31 mouse cellular contexts compared by ENCODE assay signal in the genomic region with DNA sequence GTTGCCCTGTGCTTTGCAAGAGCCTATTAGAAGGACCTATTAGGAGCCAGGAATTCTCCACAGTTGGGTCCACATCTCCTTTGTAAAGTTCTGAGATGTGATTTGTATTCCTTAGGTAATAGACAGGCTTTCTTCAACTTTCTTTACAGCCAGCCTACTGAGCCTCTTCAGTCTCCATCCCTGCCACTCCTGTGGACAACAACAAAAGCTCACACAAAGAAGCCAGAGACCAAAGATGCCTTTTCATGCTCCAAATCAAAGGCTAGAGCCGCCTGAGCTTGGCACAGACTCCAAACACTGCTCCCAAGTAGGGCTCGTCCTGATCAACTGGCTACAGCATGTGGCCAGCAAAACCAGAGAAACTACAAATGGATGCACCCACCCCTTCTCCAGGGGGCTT.
DNase-seq lines count a peak whose midpoint lies in the region; ATAC-seq lines count a peak whose summit lies in the region.
"Had no signal": no experiment of that assay in that cellular context is flagged by ENCODE, and none has a peak within 500 bp of the region (broad histone marks: within the 10 kb centered on the region; RNA-seq: fewer than 3 reads in every experiment).

No protein-coding gene starts in this region.

- H3K27ac ChIP-seq in forebrain, embryonic 10.5 days = 0 out of 2 replicates have a peak overlapping the region, but pooled peaks have one; percentile 25
- H3K27ac ChIP-seq in forebrain, embryonic 15.5 days (replicated peaks) = no peak overlapping the region
- peak overlapping the region; percentile 64 for H3K27ac ChIP-seq in midbrain, embryonic 10.5 days (replicated peaks)
- H3K27ac ChIP-seq in midbrain, embryonic 11.5 days (ENCODE audit: low read depth, low read length) = no peak overlapping the region
- H3K27ac ChIP-seq in forebrain, embryonic 14.5 days (ENCODE audit: low read depth, low read length) = no peak overlapping the region
- no peak overlapping the region for H3K27ac ChIP-seq in midbrain, embryonic 16.5 days (ENCODE audit: low read length)
- H3K27ac ChIP-seq: embryonic facial prominence, embryonic 10.5 days; embryonic facial prominence, embryonic 15.5 days; heart, adult 2 months; hindbrain, embryonic 15.5 days; intestine, embryonic 15.5 days; layer of hippocampus, adult 2 months; limb, embryonic 15.5 days; liver, embryonic 13.5 days; stomach, embryonic 15.5 days had no signal

- peaks cover 14% of the 10 kb centered on the region for H3K4me1 ChIP-seq in forebrain, embryonic 10.5 days
- no peaks in the 10 kb centered on the region for H3K4me1 ChIP-seq in forebrain, embryonic 15.5 days
- peaks cover 12% of the 10 kb centered on the region for H3K4me1 ChIP-seq in midbrain, embryonic 10.5 days
- peaks cover 5% of the 10 kb centered on the region; the same call in 1 of the 2 replicates for H3K4me1 ChIP-seq in midbrain, embryonic 11.5 days (ENCODE audit: control insufficient read depth, insufficient read depth, low read length)
- H3K4me1 ChIP-seq in forebrain, embryonic 14.5 days (ENCODE audit: control insufficient read depth, insufficient read depth, low read length) = no peaks in the 10 kb centered on the region
- H3K4me1 ChIP-seq in midbrain, embryonic 16.5 days (ENCODE audit: control insufficient read depth, insufficient read depth, low read length) = no peaks in the 10 kb centered on the region
- H3K4me1 ChIP-seq: embryonic facial prominence, embryonic 15.5 days; heart, embryonic 12.5 days; hindbrain, embryonic 15.5 days; intestine, embryonic 15.5 days; limb, embryonic 15.5 days; liver, embryonic 13.5 days; stomach, embryonic 15.5 days had no signal

- no peaks in the 10 kb centered on the region for H3K36me3 ChIP-seq in forebrain, embryonic 10.5 days (replicated peaks)
- no peaks in the 10 kb centered on the region for H3K36me3 ChIP-seq in forebrain, embryonic 15.5 days
- H3K36me3 ChIP-seq in midbrain, embryonic 10.5 days = no peaks in the 10 kb centered on the region
- H3K36me3 ChIP-seq in midbrain, embryonic 11.5 days (ENCODE audit: control insufficient read depth, insufficient read depth, low read length) = no peaks in the 10 kb centered on the region
- H3K36me3 ChIP-seq in forebrain, embryonic 14.5 days (ENCODE audit: control insufficient read depth, insufficient read depth, low read length) = no peaks in the 10 kb centered on the region
- no peaks in the 10 kb centered on the region for H3K36me3 ChIP-seq in midbrain, embryonic 16.5 days (ENCODE audit: control insufficient read depth, insufficient read depth, low read length)
- H3K36me3 ChIP-seq: embryonic facial prominence, embryonic 10.5 days; embryonic facial prominence, embryonic 15.5 days; heart, embryonic 12.5 days; hindbrain, embryonic 15.5 days; intestine, embryonic 15.5 days; limb, embryonic 15.5 days; liver, embryonic 13.5 days; stomach, embryonic 15.5 days had no signal

- no peak overlapping the region for H3K4me2 ChIP-seq in forebrain, embryonic 15.5 days (replicated peaks)
- H3K4me2 ChIP-seq in midbrain, embryonic 11.5 days = no peak overlapping the region
- no peak overlapping the region for H3K4me2 ChIP-seq in forebrain, embryonic 14.5 days (ENCODE audit: low read length)
- no peak overlapping the region for H3K4me2 ChIP-seq in midbrain, embryonic 16.5 days (ENCODE audit: low read length)
- H3K4me2 ChIP-seq: embryonic facial prominence, embryonic 15.5 days; heart, embryonic 12.5 days; hindbrain, embryonic 15.5 days; intestine, embryonic 15.5 days; limb, embryonic 15.5 days; liver, embryonic 13.5 days; stomach, embryonic 15.5 days had no signal

- peak; percentile 17 for DNase-seq in forebrain, embryonic 10.5 days (ENCODE audit: extremely low spot score, low spot score)
- peak; percentile 15 for DNase-seq in midbrain, embryonic 10.5 days (ENCODE audit: low spot score)
- no peak for DNase-seq in midbrain, embryonic 11.5 days (ENCODE audit: low spot score, missing footprints)
- peak; percentile 42 for DNase-seq in forebrain, embryonic 14.5 days (ENCODE audit: low spot score)
- no peak for DNase-seq in gastrocnemius, adult 18-20 months (ENCODE audit: low spot score)
- no peak for DNase-seq in layer of hippocampus, adult 9-11 months
- DNase-seq: adrenal gland, postnatal 25 days; cerebellum, adult 9-10 months; cerebellum, postnatal 36 days; heart, adult 2 months; heart, postnatal 4 days; kidney, adult 2 months; kidney, postnatal 36 days; layer of hippocampus, postnatal 36 days; left cerebral cortex, postnatal 4 days; liver, embryonic 13.5 days; lung, adult 18-20 months; lung, postnatal 4 days; right cerebral cortex, postnatal 25 days; thymus, postnatal 14 days had no signal

- H3K27me3 ChIP-seq in forebrain, embryonic 10.5 days (ENCODE audit: poor library complexity, severe bottlenecking) = no peaks in the 10 kb centered on the region
- no peaks in the 10 kb centered on the region for H3K27me3 ChIP-seq in forebrain, embryonic 15.5 days
- H3K27me3 ChIP-seq in midbrain, embryonic 10.5 days (ENCODE audit: low read depth, poor library complexity, severe bottlenecking) = no peaks in the 10 kb centered on the region
- H3K27me3 ChIP-seq in midbrain, embryonic 11.5 days (ENCODE audit: control insufficient read depth, insufficient read depth, low read length) = no peaks in the 10 kb centered on the region
- H3K27me3 ChIP-seq in forebrain, embryonic 14.5 days (replicated peaks; ENCODE audit: control insufficient read depth, insufficient read depth, low read length) = no peaks in the 10 kb centered on the region
- no peaks in the 10 kb centered on the region for H3K27me3 ChIP-seq in midbrain, embryonic 16.5 days (ENCODE audit: control insufficient read depth, insufficient read depth, low read depth, low read length)
- H3K27me3 ChIP-seq: embryonic facial prominence, embryonic 15.5 days; heart, embryonic 12.5 days; hindbrain, embryonic 15.5 days; intestine, embryonic 15.5 days; limb, embryonic 15.5 days; liver, embryonic 13.5 days; stomach, embryonic 15.5 days had no signal

- no peak overlapping the region for H3K4me3 ChIP-seq in forebrain, embryonic 10.5 days
- no peak overlapping the region for H3K4me3 ChIP-seq in forebrain, embryonic 15.5 days
- H3K4me3 ChIP-seq in midbrain, embryonic 10.5 days = no peak overlapping the region
- no peak overlapping the region for H3K4me3 ChIP-seq in midbrain, embryonic 11.5 days (ENCODE audit: low read depth, low read length)
- no peak overlapping the region for H3K4me3 ChIP-seq in forebrain, embryonic 14.5 days (ENCODE audit: low read depth, low read length)
- no peak overlapping the region for H3K4me3 ChIP-seq in midbrain, embryonic 16.5 days (ENCODE audit: low read depth, low read length)
- H3K4me3 ChIP-seq: embryonic facial prominence, embryonic 10.5 days; embryonic facial prominence, embryonic 15.5 days; heart, adult 2 months; heart, embryonic 12.5 days; hindbrain, embryonic 15.5 days; intestine, embryonic 15.5 days; layer of hippocampus, adult 2 months; limb, embryonic 15.5 days; liver, embryonic 13.5 days; stomach, embryonic 15.5 days had no signal

- WGBS in forebrain, embryonic 10.5 days = 12% methylated on average over 2 of the region's 2 CpGs
- WGBS in forebrain, embryonic 15.5 days = 6% methylated on average over 2 of the region's 2 CpGs
- 10% methylated on average over 2 of the region's 2 CpGs for WGBS in midbrain, embryonic 10.5 days
- 20% methylated on average over 2 of the region's 2 CpGs for WGBS in midbrain, embryonic 11.5 days
- WGBS in forebrain, embryonic 14.5 days = 1% methylated on average over 2 of the region's 2 CpGs
- WGBS in midbrain, embryonic 16.5 days = 8% methylated on average over 2 of the region's 2 CpGs

- no peak for ATAC-seq in forebrain, embryonic 15.5 days (replicated peaks)
- no peak for ATAC-seq in midbrain, embryonic 11.5 days (ENCODE audit: low FRiP score)
- ATAC-seq in forebrain, embryonic 14.5 days = peak; percentile 54; the same call in 1 of the 2 replicates
- ATAC-seq in midbrain, embryonic 16.5 days = peak; percentile 36; the same call in 1 of the 2 replicates
- ATAC-seq: intestine, embryonic 15.5 days; lung, postnatal 0 days had no signal

- no peak overlapping the region for H3K9ac ChIP-seq in forebrain, embryonic 15.5 days (replicated peaks)
- H3K9ac ChIP-seq in midbrain, embryonic 11.5 days (ENCODE audit: low read length) = no peak overlapping the region
- no peak overlapping the region for H3K9ac ChIP-seq in forebrain, embryonic 14.5 days (ENCODE audit: low read length)
- H3K9ac ChIP-seq in midbrain, embryonic 16.5 days (ENCODE audit: low read depth, low read length) = no peak overlapping the region
- H3K9ac ChIP-seq: embryonic facial prominence, embryonic 15.5 days; heart, embryonic 12.5 days; hindbrain, embryonic 15.5 days; intestine, embryonic 15.5 days; limb, embryonic 15.5 days; liver, embryonic 13.5 days; stomach, embryonic 15.5 days had no signal

- no peaks in the 10 kb centered on the region; the same call in 1 of the 2 replicates for H3K9me3 ChIP-seq in forebrain, embryonic 10.5 days
- H3K9me3 ChIP-seq in forebrain, embryonic 15.5 days = no peaks in the 10 kb centered on the region
- H3K9me3 ChIP-seq in midbrain, embryonic 10.5 days (replicated peaks) = 0 out of 2 replicates have a peak, but pooled peaks cover 3% of the 10 kb centered on the region
- H3K9me3 ChIP-seq in midbrain, embryonic 11.5 days (ENCODE audit: control insufficient read depth, low read length) = no peaks in the 10 kb centered on the region; the same call in 1 of the 2 replicates
- H3K9me3 ChIP-seq in forebrain, embryonic 14.5 days (replicated peaks; ENCODE audit: control insufficient read depth, low read length) = no peaks in the 10 kb centered on the region
- H3K9me3 ChIP-seq in midbrain, embryonic 16.5 days (replicated peaks; ENCODE audit: control insufficient read depth, low read length, poor library complexity, severe bottlenecking) = no peaks in the 10 kb centered on the region
- H3K9me3 ChIP-seq: embryonic facial prominence, embryonic 10.5 days; embryonic facial prominence, embryonic 15.5 days; heart, embryonic 12.5 days; hindbrain, embryonic 15.5 days; intestine, embryonic 15.5 days; limb, embryonic 15.5 days; liver, embryonic 13.5 days; stomach, embryonic 15.5 days had no signal

Comparison
In these comparisons a context has a peak if more than half of its experiments do, and no peak if none do; other contexts are left out.
1. DNase-seq: peak in forebrain, embryonic 10.5 days (single experiment), midbrain, embryonic 10.5 days (single experiment) and forebrain, embryonic 14.5 days (single experiment); none in midbrain, embryonic 11.5 days (single experiment), gastrocnemius, adult 18-20 months (single experiment) and layer of hippocampus, adult 9-11 months (single experiment).
2. H3K27ac ChIP-seq: peak in forebrain, embryonic 10.5 days (single experiment) and midbrain, embryonic 10.5 days (single experiment); none in forebrain, embryonic 15.5 days (single experiment), midbrain, embryonic 11.5 days (single experiment), forebrain, embryonic 14.5 days (single experiment) and midbrain, embryonic 16.5 days (single experiment).
3. ATAC-seq: peak in forebrain, embryonic 14.5 days (single experiment) and midbrain, embryonic 16.5 days (single experiment); none in forebrain, embryonic 15.5 days (single experiment) and midbrain, embryonic 11.5 days (single experiment).